Comparison of ENCODE assay signal across 10 mouse cellular contexts in the genomic region with DNA sequence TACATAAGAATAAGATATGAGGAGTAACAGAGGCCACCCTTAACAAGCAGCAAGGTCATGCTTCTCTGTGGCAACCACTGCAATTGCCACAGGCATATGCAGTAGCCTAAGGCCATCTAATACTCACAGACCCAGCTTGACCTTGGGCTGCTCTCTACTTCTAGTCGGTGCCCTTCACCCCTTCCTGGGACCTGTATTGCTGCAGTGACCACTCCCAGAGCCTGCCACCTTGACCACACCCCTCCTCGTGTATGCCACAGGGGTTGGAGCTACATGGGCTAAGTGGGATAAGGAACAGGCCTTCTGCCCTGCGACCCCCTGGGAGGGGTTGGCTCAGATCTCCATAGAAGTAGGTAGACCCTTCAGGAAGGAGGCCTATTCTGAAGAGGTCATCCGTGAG. TPM values are rescaled to one million over a fixed set of nuclear protein-coding genes. Genes with fewer than 3 reads are reported as not detected.
DNase-seq lines count a peak whose midpoint lies in the region; ATAC-seq and TF ChIP-seq lines count a peak whose summit lies in the region.
"Had no signal": no experiment of that assay in that cellular context is flagged by ENCODE, and none has a peak within 500 bp of the region (broad histone marks: within the 10 kb centered on the region; RNA-seq: fewer than 3 reads in every experiment).

No protein-coding gene starts in this region.

- TF ChIP-seq POLR2A in lung, adult 2 months (IDR thresholded peaks at IDR 0.05; ENCODE audit: borderline replicate concordance, extremely low read depth, low read depth, low read length) = no peak

- WGBS in heart, embryonic 10.5 days = 76% methylated on average over 4 of the region's 4 CpGs
- whole genome bisulfite sequencing in lung, adult 2 months = 43% methylated on average over 4 of the region's 4 CpGs
- 62% methylated on average over 4 of the region's 4 CpGs for WGBS in heart, embryonic 16.5 days

- no peak overlapping the region for H3K4me3 ChIP-seq in heart, embryonic 10.5 days
- H3K4me3 ChIP-seq in lung, adult 2 months (replicated peaks; ENCODE audit: extremely low read depth, low read depth, low read length) = no peak overlapping the region
- H3K4me3 ChIP-seq in heart, embryonic 16.5 days (ENCODE audit: low read length) = peak overlapping the region; percentile 27
- H3K4me3 ChIP-seq: forebrain, embryonic 13.5 days had no signal

- no peak for ATAC-seq in heart, embryonic 16.5 days (replicated peaks; ENCODE audit: extremely low read depth, insufficient read depth, low FRiP score)
- ATAC-seq: forebrain, embryonic 13.5 days had no signal

- peak overlapping the region; percentile 65 for H3K4me2 ChIP-seq in heart, embryonic 16.5 days (ENCODE audit: low read depth, low read length)
- H3K4me2 ChIP-seq: forebrain, embryonic 13.5 days had no signal

- 0 out of 2 replicates have a peak, but pooled peaks cover under 1% of the 10 kb centered on the region for H3K36me3 ChIP-seq in heart, embryonic 10.5 days
- H3K36me3 ChIP-seq in heart, embryonic 16.5 days (ENCODE audit: control insufficient read depth, insufficient read depth) = no peaks in the 10 kb centered on the region

- no peaks in the 10 kb centered on the region for H3K9me3 ChIP-seq in heart, embryonic 10.5 days
- H3K9me3 ChIP-seq in heart, embryonic 16.5 days (replicated peaks; ENCODE audit: control insufficient read depth, low read length) = no peaks in the 10 kb centered on the region
- H3K9me3 ChIP-seq: forebrain, embryonic 13.5 days had no signal

- H3K27me3 ChIP-seq in heart, embryonic 10.5 days (ENCODE audit: insufficient read depth, poor library complexity, severe bottlenecking) = no peaks in the 10 kb centered on the region
- H3K27me3 ChIP-seq in heart, embryonic 16.5 days (ENCODE audit: control insufficient read depth, insufficient read depth, low read length) = no peaks in the 10 kb centered on the region
- H3K27me3 ChIP-seq: forebrain, embryonic 13.5 days had no signal

- H3K4me1 ChIP-seq in heart, embryonic 10.5 days = peaks cover 25% of the 10 kb centered on the region
- H3K4me1 ChIP-seq in lung, adult 2 months (ENCODE audit: control insufficient read depth, insufficient read depth, low read length) = peaks cover 19% of the 10 kb centered on the region
- H3K4me1 ChIP-seq in heart, embryonic 16.5 days (ENCODE audit: control insufficient read depth, insufficient read depth, low read length) = peaks cover 32% of the 10 kb centered on the region
- H3K4me1 ChIP-seq: forebrain, embryonic 13.5 days had no signal

- no peak for TF ChIP-seq CTCF in lung, adult 2 months (IDR thresholded peaks at IDR 0.05; ENCODE audit: insufficient read depth, low read length)

- peak overlapping the region; percentile 39; the same call in 1 of the 2 replicates for H3K9ac ChIP-seq in heart, embryonic 16.5 days (ENCODE audit: low read length)
- H3K9ac ChIP-seq: forebrain, embryonic 13.5 days had no signal

- no peak for DNase-seq in heart, embryonic 10.5 days (ENCODE audit: low spot score)
- no peak for DNase-seq in heart, adult 11 months
- DNase-seq in lung, adult 2 months = peak; percentile 28
- DNase-seq in lung, postnatal 4 days = no peak
- DNase-seq in ZHBTc4 (ENCODE audit: low read depth, low spot score) = peak; percentile 33
- DNase-seq in layer of hippocampus, postnatal 10 days (ENCODE audit: low spot score in 2 of 2) = no peak
- no peak for DNase-seq in layer of hippocampus, adult 18-20 months (ENCODE audit: low spot score in 2 of 2)
- DNase-seq: lung, embryonic 14.5 days had no signal

- peak overlapping the region; percentile 77 for H3K27ac ChIP-seq in heart, embryonic 10.5 days
- peak overlapping the region; percentile 98 for H3K27ac ChIP-seq in heart, embryonic 16.5 days (ENCODE audit: low read length)

RNA-seq across cellular contexts. Expression of gene Trappc10, which starts 52.5 kb away (rescaled TPM):
- 11.1 and 13.5 TPM in 2 replicates for polyA plus RNA-seq in heart, embryonic 10.5 days (2016; fragmentation: Nextera tagmentation; extraction: Ambion mirVana)
- polyA plus RNA-seq in lung, adult 2 months (2012; rRNA removed) = 45.4 and 50.0 TPM in 2 replicates
- polyA plus RNA-seq in heart, embryonic 16.5 days (2015; fragmentation: Nextera tagmentation; extraction: Ambion mirVana) = 7.0 and 11.9 TPM in 2 replicates
- total RNA-seq in layer of hippocampus, postnatal 10 days (2021) = 10 to 100 TPM; 74.0 to 78.5 TPM
- 10 to 100 TPM; 81.2 to 86.4 TPM for total RNA-seq in layer of hippocampus, adult 18-20 months (2021)

RNA-seq across cellular contexts. Expression of gene Agpat3, which starts 55.3 kb away (rescaled TPM):
- 43.7 and 44.2 TPM in 2 replicates for polyA plus RNA-seq in heart, embryonic 10.5 days (2016; fragmentation: Nextera tagmentation; extraction: Ambion mirVana)
- 209 and 247 TPM in 2 replicates for polyA plus RNA-seq in lung, adult 2 months (2012; rRNA removed)
- 56.6 and 69.5 TPM in 2 replicates for polyA plus RNA-seq in heart, embryonic 16.5 days (2015; fragmentation: Nextera tagmentation; extraction: Ambion mirVana)
- 100 to 1,000 TPM; 247 to 258 TPM for total RNA-seq in layer of hippocampus, postnatal 10 days (2021)
- 100 to 1,000 TPM; 217 to 218 TPM for total RNA-seq in layer of hippocampus, adult 18-20 months (2021)

Comparison
In these comparisons a context has a peak if more than half of its experiments do, and no peak if none do; other contexts are left out.
1. DNase-seq: peak in lung, adult 2 months (single experiment) and ZHBTc4 (single experiment); none in heart, embryonic 10.5 days (single experiment), heart, adult 11 months (single experiment), lung, postnatal 4 days (0 of 2), layer of hippocampus, postnatal 10 days (0 of 2) and layer of hippocampus, adult 18-20 months (0 of 2).